Mouse (Mus musculus): Measurements from ENCODE around the gene Slc9a7. TPM values are rescaled to one million over a fixed set of nuclear protein-coding genes. Genes with fewer than 3 reads are reported as not detected.
A peak's percentile ranks its signal among the peaks of the same experiment; 100 is the strongest.

Gene Slc9a7
- polyA plus RNA-seq, 1 experiment from 2014 or later = 8.2 TPM

DNA sequence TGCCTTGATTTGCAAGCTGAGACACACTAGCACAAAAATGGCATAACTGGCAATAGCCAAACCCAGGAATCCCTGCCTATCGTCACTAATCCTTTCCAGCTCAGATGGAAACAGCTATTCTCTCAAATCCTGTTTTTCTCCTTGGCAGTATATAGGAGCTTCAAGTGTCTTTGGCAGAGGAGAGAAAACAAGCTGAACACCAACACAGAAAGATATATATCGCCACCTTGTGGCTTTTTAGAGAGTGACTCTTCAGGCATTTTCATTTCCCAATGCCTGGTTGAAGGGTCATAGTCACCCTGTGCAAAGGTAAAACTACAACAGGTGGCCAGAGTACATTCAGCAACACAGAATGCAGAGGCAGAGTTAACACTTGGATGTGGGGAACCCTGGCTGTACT, 134.1 kb downstream of the Slc9a7 start:
- H3K27me3 ChIP-seq (ENCODE audit: control insufficient read depth, insufficient read depth, low read length) = no peaks in the 10 kb centered on the region
- no peak for ATAC-seq (ENCODE audit: insufficient number of reproducible peaks, insufficient read depth, low FRiP score, low read depth)
- no peak overlapping the region for H3K9ac ChIP-seq (ENCODE audit: low read length)
- no peak overlapping the region for H3K4me2 ChIP-seq (ENCODE audit: low read length)
- H3K4me3 ChIP-seq (ENCODE audit: control insufficient read depth in 1 of 2, insufficient read depth in 1 of 2, low read depth in 1 of 2, low read length in 2 of 2) = no peak overlapping the region
- no peak overlapping the region for H3K27ac ChIP-seq (replicated peaks in 1 of 2; ENCODE audit: control insufficient read depth in 1 of 2, insufficient read depth in 1 of 2, low read depth in 2 of 2, low read length in 2 of 2)
- 9% methylated on average over 2 of the region's 2 CpGs for WGBS
- no peaks in the 10 kb centered on the region for H3K4me1 ChIP-seq (ENCODE audit: control insufficient read depth in 2 of 2, insufficient read depth in 2 of 2, low read length in 2 of 2)
- no peaks in the 10 kb centered on the region for H3K9me3 ChIP-seq (ENCODE audit: control insufficient read depth, low read length)
- no peaks in the 10 kb centered on the region for H3K36me3 ChIP-seq (ENCODE audit: control insufficient read depth, insufficient read depth, low read length)

DNA sequence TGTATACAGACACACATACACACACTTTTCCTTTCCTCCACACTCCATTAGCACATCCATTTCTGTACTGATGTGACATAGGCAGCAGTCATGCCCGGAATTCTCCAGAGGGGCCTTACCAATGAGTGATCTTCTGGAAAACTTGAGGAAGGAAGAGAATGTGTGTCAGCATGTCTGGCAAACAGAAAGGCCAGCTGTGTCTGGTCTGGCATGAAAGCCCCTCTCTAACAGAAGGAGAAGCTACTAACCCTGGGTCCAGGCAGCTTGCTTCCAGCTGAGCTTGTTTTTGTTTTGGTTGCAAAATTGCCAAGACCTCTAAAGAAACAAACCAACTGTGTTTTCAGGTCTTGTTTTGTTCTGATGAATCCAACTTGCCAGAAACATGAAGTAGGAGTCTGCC, 162.1 kb downstream of the Slc9a7 start:
- Histone ChIP-seq H3K9me3 (ENCODE audit: control insufficient read depth, low read length) (no peaks in the 10 kb centered on the region), H3K27me3 (ENCODE audit: control insufficient read depth, insufficient read depth, low read length) (no peaks in the 10 kb centered on the region), H3K4me3 (ENCODE audit: control insufficient read depth in 1 of 2, insufficient read depth in 1 of 2, low read depth in 1 of 2, low read length in 2 of 2) (no peak overlapping the region), H3K9ac (ENCODE audit: low read length) (no peak overlapping the region), H3K27ac (replicated peaks in 1 of 2; ENCODE audit: control insufficient read depth in 1 of 2, insufficient read depth in 1 of 2, low read depth in 2 of 2, low read length in 2 of 2) (no peak overlapping the region), H3K36me3 (ENCODE audit: control insufficient read depth, insufficient read depth, low read length) (no peaks in the 10 kb centered on the region), H3K4me1 (ENCODE audit: control insufficient read depth in 2 of 2, insufficient read depth in 2 of 2, low read length in 2 of 2) (no peaks in the 10 kb centered on the region), H3K4me2 (ENCODE audit: low read length) (no peak overlapping the region)
- WGBS = 54% methylated on average over 1 of the region's 1 CpGs
- ATAC-seq (ENCODE audit: insufficient number of reproducible peaks, insufficient read depth, low FRiP score, low read depth) = no peak

- no peaks in the 10 kb centered on the region for H3K36me3 ChIP-seq (ENCODE audit: control insufficient read depth, insufficient read depth, low read length)
- H3K4me1 ChIP-seq (ENCODE audit: control insufficient read depth in 2 of 2, insufficient read depth in 2 of 2, low read length in 2 of 2) = no peaks in the 10 kb centered on the region
- no peak overlapping the region for H3K9ac ChIP-seq (ENCODE audit: low read length)
- H3K9me3 ChIP-seq (ENCODE audit: control insufficient read depth, low read length) = no peaks in the 10 kb centered on the region
- no peak overlapping the region for H3K4me3 ChIP-seq (ENCODE audit: control insufficient read depth in 1 of 2, insufficient read depth in 1 of 2, low read depth in 1 of 2, low read length in 2 of 2)
- no peak overlapping the region for H3K27ac ChIP-seq (replicated peaks in 1 of 2; ENCODE audit: control insufficient read depth in 1 of 2, insufficient read depth in 1 of 2, low read depth in 2 of 2, low read length in 2 of 2)
- ATAC-seq (ENCODE audit: insufficient number of reproducible peaks, insufficient read depth, low FRiP score, low read depth) = no peak
- no peaks in the 10 kb centered on the region for H3K27me3 ChIP-seq (ENCODE audit: control insufficient read depth, insufficient read depth, low read length)
- no peak overlapping the region for H3K4me2 ChIP-seq (ENCODE audit: low read length)
Measured at GRCm38 (mm10) chrX:20128951-20129350, 162.7 kb downstream of the Slc9a7 start.

DNA sequence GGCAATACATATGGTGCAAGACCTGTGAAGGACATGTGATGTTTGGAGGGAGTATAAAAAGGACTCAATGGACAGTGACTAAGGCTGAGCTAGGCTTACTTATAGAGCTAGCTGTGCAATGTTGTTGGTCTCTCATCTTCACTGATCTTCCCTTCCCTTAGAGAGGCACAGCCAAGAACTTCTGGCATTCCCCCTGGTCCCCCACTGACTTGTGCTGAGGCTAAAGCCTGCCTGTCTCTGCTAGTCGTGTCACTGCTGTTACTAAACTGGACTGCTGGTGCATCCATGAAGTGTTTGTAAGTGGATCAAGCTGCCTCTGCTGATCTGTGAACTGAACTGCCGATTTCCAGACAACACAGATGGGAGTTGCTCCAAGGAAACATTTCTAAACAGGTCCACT, 166.1 kb downstream of the Slc9a7 start:
- Histone ChIP-seq H3K9ac (ENCODE audit: low read length) (no peak overlapping the region), H3K27me3 (ENCODE audit: control insufficient read depth, insufficient read depth, low read length) (no peaks in the 10 kb centered on the region), H3K36me3 (ENCODE audit: control insufficient read depth, insufficient read depth, low read length) (no peaks in the 10 kb centered on the region), H3K9me3 (ENCODE audit: control insufficient read depth, low read length) (no peaks in the 10 kb centered on the region), H3K4me1 (ENCODE audit: control insufficient read depth in 2 of 2, insufficient read depth in 2 of 2, low read length in 2 of 2) (no peaks in the 10 kb centered on the region), H3K4me2 (ENCODE audit: low read length) (no peak overlapping the region), H3K4me3 (ENCODE audit: control insufficient read depth in 1 of 2, insufficient read depth in 1 of 2, low read depth in 1 of 2, low read length in 2 of 2) (no peak overlapping the region), H3K27ac (replicated peaks in 1 of 2; ENCODE audit: control insufficient read depth in 1 of 2, insufficient read depth in 1 of 2, low read depth in 2 of 2, low read length in 2 of 2) (no peak overlapping the region)
- ATAC-seq (ENCODE audit: insufficient number of reproducible peaks, insufficient read depth, low FRiP score, low read depth) = no peak
- 44% methylated on average over 2 of the region's 2 CpGs for WGBS

DNA sequence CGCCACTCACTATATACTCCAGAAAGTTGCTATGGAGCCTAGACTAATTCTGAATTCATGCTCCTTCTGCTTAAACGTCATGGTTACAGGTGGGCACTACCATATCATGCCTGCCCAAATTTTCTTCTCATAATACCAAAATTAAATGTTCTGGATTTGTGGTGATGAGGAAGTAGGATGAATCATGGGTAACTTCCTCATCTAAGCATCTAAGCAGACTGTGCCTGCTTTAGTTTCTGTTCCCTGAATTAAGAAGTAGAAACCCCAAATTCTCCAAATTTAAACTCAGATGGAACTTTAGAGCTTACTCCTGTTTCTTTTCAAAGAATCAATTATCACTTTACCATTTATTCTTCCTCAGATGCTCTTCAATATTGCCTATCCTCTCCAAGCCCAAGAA, 173.9 kb downstream of the Slc9a7 start:
- Histone ChIP-seq H3K27ac (replicated peaks in 1 of 2; ENCODE audit: control insufficient read depth in 1 of 2, insufficient read depth in 1 of 2, low read depth in 2 of 2, low read length in 2 of 2) (no peak overlapping the region), H3K4me3 (ENCODE audit: control insufficient read depth in 1 of 2, insufficient read depth in 1 of 2, low read depth in 1 of 2, low read length in 2 of 2) (no peak overlapping the region), H3K4me2 (ENCODE audit: low read length) (no peak overlapping the region), H3K36me3 (ENCODE audit: control insufficient read depth, insufficient read depth, low read length) (no peaks in the 10 kb centered on the region), H3K27me3 (ENCODE audit: control insufficient read depth, insufficient read depth, low read length) (no peaks in the 10 kb centered on the region), H3K9me3 (ENCODE audit: control insufficient read depth, low read length) (no peaks in the 10 kb centered on the region), H3K4me1 (ENCODE audit: control insufficient read depth in 2 of 2, insufficient read depth in 2 of 2, low read length in 2 of 2) (no peaks in the 10 kb centered on the region), H3K9ac (ENCODE audit: low read length) (no peak overlapping the region)
- no peak for ATAC-seq (ENCODE audit: insufficient number of reproducible peaks, insufficient read depth, low FRiP score, low read depth)
- WGBS = 58% methylated on average over 2 of the region's 2 CpGs

- H3K27ac ChIP-seq (replicated peaks in 1 of 2; ENCODE audit: control insufficient read depth in 1 of 2, insufficient read depth in 1 of 2, low read depth in 2 of 2, low read length in 2 of 2) = no peak overlapping the region; a peak in 1 of 4 replicates
- no peaks in the 10 kb centered on the region for H3K4me1 ChIP-seq (ENCODE audit: control insufficient read depth in 2 of 2, insufficient read depth in 2 of 2, low read length in 2 of 2)
- H3K36me3 ChIP-seq (ENCODE audit: control insufficient read depth, insufficient read depth, low read length) = no peaks in the 10 kb centered on the region
- H3K27me3 ChIP-seq (ENCODE audit: control insufficient read depth, insufficient read depth, low read length) = no peaks in the 10 kb centered on the region
- WGBS = 46% methylated on average over 4 of the region's 4 CpGs
- ATAC-seq (ENCODE audit: insufficient number of reproducible peaks, insufficient read depth, low FRiP score, low read depth) = no peak
- no peak overlapping the region for H3K9ac ChIP-seq (ENCODE audit: low read length)
- no peak overlapping the region for H3K4me2 ChIP-seq (ENCODE audit: low read length)
- no peak overlapping the region for H3K4me3 ChIP-seq (ENCODE audit: control insufficient read depth in 1 of 2, insufficient read depth in 1 of 2, low read depth in 1 of 2, low read length in 2 of 2)
- no peaks in the 10 kb centered on the region for H3K9me3 ChIP-seq (ENCODE audit: control insufficient read depth, low read length)
Measured at GRCm38 (mm10) chrX:20070196-20070595, 221.4 kb downstream of the Slc9a7 start.

- Histone ChIP-seq H3K4me1 (ENCODE audit: control insufficient read depth in 2 of 2, insufficient read depth in 2 of 2, low read length in 2 of 2) (no peaks in the 10 kb centered on the region), H3K27ac (replicated peaks in 1 of 2; ENCODE audit: control insufficient read depth in 1 of 2, insufficient read depth in 1 of 2, low read depth in 2 of 2, low read length in 2 of 2) (peak overlapping the region in 1 of 2 experiments; percentile 26; a peak in 1 of 4 replicates), H3K9ac (ENCODE audit: low read length) (no peak overlapping the region), H3K4me3 (ENCODE audit: control insufficient read depth in 1 of 2, insufficient read depth in 1 of 2, low read depth in 1 of 2, low read length in 2 of 2) (no peak overlapping the region), H3K27me3 (ENCODE audit: control insufficient read depth, insufficient read depth, low read length) (no peaks in the 10 kb centered on the region), H3K9me3 (ENCODE audit: control insufficient read depth, low read length) (no peaks in the 10 kb centered on the region), H3K36me3 (ENCODE audit: control insufficient read depth, insufficient read depth, low read length) (no peaks in the 10 kb centered on the region), H3K4me2 (ENCODE audit: low read length) (no peak overlapping the region)
- ATAC-seq (ENCODE audit: insufficient number of reproducible peaks, insufficient read depth, low FRiP score, low read depth) = no peak
Measured at GRCm38 (mm10) chrX:20066636-20067035, 225.0 kb downstream of the Slc9a7 start.

- H3K36me3 ChIP-seq (ENCODE audit: control insufficient read depth, insufficient read depth, low read length) = no peaks in the 10 kb centered on the region
- H3K4me2 ChIP-seq (ENCODE audit: low read length) = no peak overlapping the region; the same call in 1 of the 2 replicates
- no peak overlapping the region for H3K9ac ChIP-seq (ENCODE audit: low read length)
- no peaks in the 10 kb centered on the region; a peak in 1 of 4 replicates for H3K4me1 ChIP-seq (ENCODE audit: control insufficient read depth in 2 of 2, insufficient read depth in 2 of 2, low read length in 2 of 2)
- ATAC-seq (ENCODE audit: insufficient number of reproducible peaks, insufficient read depth, low FRiP score, low read depth) = no peak
- H3K27me3 ChIP-seq (ENCODE audit: control insufficient read depth, insufficient read depth, low read length) = no peaks in the 10 kb centered on the region
- H3K4me3 ChIP-seq (ENCODE audit: control insufficient read depth in 1 of 2, insufficient read depth in 1 of 2, low read depth in 1 of 2, low read length in 2 of 2) = no peak overlapping the region
- H3K9me3 ChIP-seq (ENCODE audit: control insufficient read depth, low read length) = no peaks in the 10 kb centered on the region
- 53% methylated on average over 3 of the region's 3 CpGs for WGBS
- H3K27ac ChIP-seq (replicated peaks in 1 of 2; ENCODE audit: control insufficient read depth in 1 of 2, insufficient read depth in 1 of 2, low read depth in 2 of 2, low read length in 2 of 2) = no peak overlapping the region
Measured at GRCm38 (mm10) chrX:20061764-20062480, 229.7 kb downstream of the Slc9a7 start.

All from heart, embryonic 14.5 days (tissue).